Mouse (Mus musculus): ENCODE results near the gene Enox1.

DNA sequence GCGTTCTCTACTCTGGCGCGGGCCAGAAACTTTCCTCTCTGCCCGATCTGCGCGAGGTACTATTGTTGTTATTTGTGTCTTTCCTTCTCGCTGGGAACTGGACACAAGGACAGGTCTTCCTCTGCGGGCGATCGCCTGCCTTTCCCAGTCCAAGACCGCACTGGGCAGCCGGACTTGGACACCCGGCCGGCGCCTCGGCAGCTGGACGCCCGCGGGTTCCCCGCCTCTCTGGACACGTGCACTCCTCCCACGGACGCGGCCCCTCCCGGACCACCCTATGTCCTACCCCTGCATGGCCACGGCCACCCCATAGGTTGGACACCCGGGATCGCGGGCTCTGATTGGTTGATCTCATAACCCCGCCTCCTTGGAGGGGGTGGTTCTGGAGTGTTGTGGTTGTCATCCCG lies 945 bp downstream of the Enox1 start:
- TF ChIP-seq TAL1 (IDR thresholded peaks at IDR 0.05; ENCODE audit: low read length), result no peak
- TF ChIP-seq GATA1 (IDR thresholded peaks at IDR 0.05; ENCODE audit: low read length), result no peak
